Mouse (Mus musculus) CH12.LX (cell line): ENCODE measurements around the gene Atl1.

Experiments used
- CTCF ChIP-seq, 2 experiments: IDR thresholded peaks in 1 of 2; conservative IDR thresholded peaks in 1 of 2; 2 replicates each; pipeline ENCODE4 v1.5.1; 2011 to 2012; ENCODE audit warnings: low read depth in 2 of 2, low read length in 2 of 2, improper control_type of control experiment in 1 of 2, inconsistent platforms in 1 of 2, mild to moderate bottlenecking in 1 of 2, moderate library complexity in 1 of 2
- POLR2A ChIP-seq: IDR thresholded peaks from 2 replicates; pipeline ENCODE4 v1.6.1; 2011; ENCODE audit warnings: low read depth, mild to moderate bottlenecking, improper control_type of control experiment, low read length

- TF ChIP-seq POLR2A (no peak), CTCF (conservative IDR thresholded peaks at IDR 0.05 in 1 of 2, IDR thresholded peaks at IDR 0.05 in 1 of 2; ENCODE audit: low read depth in 2 of 2, low read length in 2 of 2) (no peak)
Measured at GRCm38 (mm10) chr12:69904991-69905390, 12.6 kb downstream of the Atl1 start.
